Mouse (Mus musculus): Measurements from ENCODE around the gene Enthd1.

GRCm38 (mm10) chr15:80500426-80500825 lies 64.5 kb downstream of the Enthd1 start:
- TF ChIP-seq CTCF (IDR thresholded peaks at IDR 0.05; ENCODE audit: control insufficient read depth, insufficient read depth, insufficient replicate concordance, low read depth, low read length) (no peak), POLR2A (IDR thresholded peaks at IDR 0.05; ENCODE audit: control insufficient read depth, low read depth, low read length) (no peak)

All from testis, adult 2 months (tissue).